Mouse (Mus musculus): ENCODE data around the gene Pcp4l1.

GRCm38 (mm10) chr1:171232800-171233730 is 37.0 kb upstream of the Pcp4l1 start:
- no peak for TF ChIP-seq POLR2A (IDR thresholded peaks at IDR 0.05; ENCODE audit: insufficient read depth, low read depth, low read length)
- TF ChIP-seq CTCF (IDR thresholded peaks at IDR 0.05): no peak

Measured in heart, adult 2 months (tissue).